Mouse (Mus musculus): ENCODE data around the gene Nolc1.

- TF ChIP-seq GATA1 (IDR thresholded peaks at IDR 0.05; ENCODE audit: low read length) (no peak), TAL1 (IDR thresholded peaks at IDR 0.05; ENCODE audit: low read length) (no peak)
These were observed 34.2 kb upstream of the Nolc1 start for GRCm38 (mm10) chr19:46041299-46041932.

All from erythroblast, embryonic 14.5 days (primary cell).